Comparison of ENCODE assay signal across 25 mouse cellular contexts in genomic region chr2:172381341-172381740, GRCm38 (mm10). TPM values are rescaled to one million over a fixed set of nuclear protein-coding genes. Genes with fewer than 3 reads are reported as not detected.
DNase-seq lines count a peak whose midpoint lies in the region; ATAC-seq and TF ChIP-seq lines count a peak whose summit lies in the region.
"Had no signal": no experiment of that assay in that cellular context is flagged by ENCODE, and none has a peak within 500 bp of the region (broad histone marks: within the 10 kb centered on the region; RNA-seq: fewer than 3 reads in every experiment).

No protein-coding gene starts in this region.

- 84% methylated on average over 11 of the region's 11 CpGs for WGBS in liver, postnatal 0 days (ENCODE audit: insufficient replicate concordance)
- WGBS in liver, embryonic 11.5 days = 95% methylated on average over 11 of the region's 11 CpGs
- 80% methylated on average over 11 of the region's 11 CpGs for whole genome bisulfite sequencing in bone marrow, adult 2 months

- H3K4me3 ChIP-seq in liver, postnatal 0 days (ENCODE audit: low read depth, low read length) = no peak overlapping the region
- no peak overlapping the region for H3K4me3 ChIP-seq in liver, embryonic 11.5 days (ENCODE audit: low read depth, low read length)
- no peak overlapping the region for H3K4me3 ChIP-seq in bone marrow, adult 2 months (replicated peaks; ENCODE audit: control insufficient read depth, low read depth, low read length)
- H3K4me3 ChIP-seq: forebrain, embryonic 10.5 days; forebrain, embryonic 13.5 days; gastrocnemius, adult 2 months; heart, embryonic 12.5 days; heart, embryonic 15.5 days had no signal

- no peaks in the 10 kb centered on the region for H3K9me3 ChIP-seq in liver, postnatal 0 days (ENCODE audit: low read length)
- H3K9me3 ChIP-seq in liver, embryonic 11.5 days (ENCODE audit: control insufficient read depth, low read length) = no peaks in the 10 kb centered on the region
- H3K9me3 ChIP-seq: forebrain, embryonic 10.5 days; forebrain, embryonic 13.5 days; heart, embryonic 12.5 days; heart, embryonic 15.5 days had no signal

- no peak for TF ChIP-seq CTCF in liver, postnatal 0 days (IDR thresholded peaks at IDR 0.05; ENCODE audit: low read depth)
- no peak for TF ChIP-seq CTCF in bone marrow, adult 2 months (IDR thresholded peaks at IDR 0.05; ENCODE audit: control insufficient read depth, insufficient read depth, low read length)

- DNase-seq in liver, postnatal 0 days = no peak
- no peak for DNase-seq in liver, embryonic 11.5 days (ENCODE audit: low spot score)
- peak; percentile 58 to 70 for DNase-seq in thymus, postnatal 36 days
- no peak for DNase-seq in testis, postnatal 14 days (ENCODE audit: low spot score)
- DNase-seq in frontal cortex, postnatal 25 days (ENCODE audit: low spot score in 2 of 2) = no peak
- DNase-seq: adrenal gland, adult 2 months; adrenal gland, postnatal 14 days; cerebellum, adult 11-12 months; cerebellum, adult 8-10 months; cerebellum, postnatal 14 days; gastrocnemius, adult 2 months; gastrocnemius, postnatal 14 days; heart, adult 11 months; heart, postnatal 14 days; heart, postnatal 4 days had no signal

- H3K4me2 ChIP-seq in liver, postnatal 0 days (ENCODE audit: low read depth, low read length) = no peak overlapping the region
- no peak overlapping the region for H3K4me2 ChIP-seq in liver, embryonic 11.5 days
- H3K4me2 ChIP-seq: forebrain, embryonic 13.5 days; heart, embryonic 12.5 days; heart, embryonic 15.5 days; hindbrain, embryonic 14.5 days had no signal

- peaks cover 51% of the 10 kb centered on the region for H3K36me3 ChIP-seq in liver, postnatal 0 days (replicated peaks; ENCODE audit: insufficient read depth, low read length)
- H3K36me3 ChIP-seq in liver, embryonic 11.5 days (ENCODE audit: control insufficient read depth, insufficient read depth, low read length) = peaks cover 48% of the 10 kb centered on the region

- no peak for TF ChIP-seq POLR2A in bone marrow, adult 2 months (IDR thresholded peaks at IDR 0.05; ENCODE audit: borderline replicate concordance, control insufficient read depth, low read depth, low read length)

- no peaks in the 10 kb centered on the region for H3K27me3 ChIP-seq in liver, postnatal 0 days (ENCODE audit: insufficient read depth, low read length)
- no peaks in the 10 kb centered on the region for H3K27me3 ChIP-seq in liver, embryonic 11.5 days (replicated peaks; ENCODE audit: control insufficient read depth, insufficient read depth, low read length)
- H3K27me3 ChIP-seq: CH12.LX; forebrain, embryonic 13.5 days; heart, embryonic 12.5 days; heart, embryonic 15.5 days had no signal

- H3K9ac ChIP-seq in liver, postnatal 0 days (replicated peaks) = no peak overlapping the region
- H3K9ac ChIP-seq in liver, embryonic 11.5 days (ENCODE audit: low read depth, low read length) = no peak overlapping the region
- H3K9ac ChIP-seq: forebrain, embryonic 13.5 days; heart, embryonic 12.5 days; heart, embryonic 15.5 days; hindbrain, embryonic 14.5 days had no signal

- no peak for TF ChIP-seq EP300 in liver, postnatal 0 days (IDR thresholded peaks at IDR 0.05; ENCODE audit: low read depth)

- 0 out of 2 replicates have a peak overlapping the region, but pooled peaks have one; percentile 44 for H3K27ac ChIP-seq in liver, postnatal 0 days (ENCODE audit: low read depth)
- no peak overlapping the region for H3K27ac ChIP-seq in liver, embryonic 11.5 days (ENCODE audit: low read depth, low read length)
- peak overlapping the region; percentile 3 for H3K27ac ChIP-seq in bone marrow, adult 2 months (ENCODE audit: control insufficient read depth, insufficient read depth, low read depth, low read length, poor library complexity)
- H3K27ac ChIP-seq: forebrain, embryonic 10.5 days; forebrain, embryonic 13.5 days; gastrocnemius, adult 2 months; heart, embryonic 15.5 days; hindbrain, embryonic 14.5 days; hindbrain, postnatal 0 days had no signal

- no peak for ATAC-seq in liver, postnatal 0 days
- no peak; the same call in 1 of the 2 replicates for ATAC-seq in liver, embryonic 11.5 days (replicated peaks; ENCODE audit: low FRiP score)
- ATAC-seq: forebrain, embryonic 13.5 days; forebrain, embryonic 16.5 days; hindbrain, postnatal 0 days; inflammation-experienced regulatory T-cells, adult 6 months had no signal

- no peaks in the 10 kb centered on the region for H3K4me1 ChIP-seq in liver, postnatal 0 days (ENCODE audit: insufficient read depth)
- H3K4me1 ChIP-seq in liver, embryonic 11.5 days (replicated peaks; ENCODE audit: control insufficient read depth, insufficient read depth, low read length) = no peaks in the 10 kb centered on the region
- peaks cover 10% of the 10 kb centered on the region for H3K4me1 ChIP-seq in bone marrow, adult 2 months (ENCODE audit: control insufficient read depth, insufficient read depth, low read length)
- H3K4me1 ChIP-seq: forebrain, embryonic 10.5 days; forebrain, embryonic 13.5 days; heart, embryonic 15.5 days had no signal

RNA-seq across cellular contexts. Expression of gene Cstf1, which starts 10.9 kb away (rescaled TPM):
- polyA plus RNA-seq in liver, postnatal 0 days (2015; fragmentation: Nextera tagmentation; extraction: Ambion mirVana) = 16.2 and 17.1 TPM in 2 replicates
- 50.5 and 57.8 TPM in 2 replicates for polyA plus RNA-seq in liver, embryonic 11.5 days (2014; fragmentation: Nextera tagmentation; extraction: Ambion mirVana)
- polyA plus RNA-seq in bone marrow, adult 2 months (2011; ENCODE audit: insufficient read depth, insufficient read length, low replicate concordance, missing spikeins) = 8.9 and 15.8 TPM in 2 replicates

RNA-seq across cellular contexts. Expression of gene Aurka, which starts 11.0 kb away (rescaled TPM):
- polyA plus RNA-seq in liver, postnatal 0 days (2015; fragmentation: Nextera tagmentation; extraction: Ambion mirVana) = 41.4 and 45.4 TPM in 2 replicates
- 190 and 215 TPM in 2 replicates for polyA plus RNA-seq in liver, embryonic 11.5 days (2014; fragmentation: Nextera tagmentation; extraction: Ambion mirVana)
- polyA plus RNA-seq in bone marrow, adult 2 months (2011; ENCODE audit: insufficient read depth, insufficient read length, low replicate concordance, missing spikeins) = 54.7 and 60.7 TPM in 2 replicates

RNA-seq across cellular contexts. Expression of gene Cass4, which starts 12.3 kb away (rescaled TPM):
- polyA plus RNA-seq in liver, postnatal 0 days (2015; fragmentation: Nextera tagmentation; extraction: Ambion mirVana) = 0.59 and 0.72 TPM in 2 replicates
- 1.1 and 1.5 TPM in 2 replicates for polyA plus RNA-seq in liver, embryonic 11.5 days (2014; fragmentation: Nextera tagmentation; extraction: Ambion mirVana)
- polyA plus RNA-seq in bone marrow, adult 2 months (2011; ENCODE audit: insufficient read depth, insufficient read length, low replicate concordance, missing spikeins) = 2.4 and 6.6 TPM in 2 replicates
- polyA plus RNA-seq: forebrain, embryonic 13.5 days had no signal

RNA-seq across cellular contexts. Expression of gene Fam210b, which starts 36.0 kb away (rescaled TPM):
- polyA plus RNA-seq in liver, postnatal 0 days (2015; fragmentation: Nextera tagmentation; extraction: Ambion mirVana) = 67.0 and 81.2 TPM in 2 replicates
- 56.2 and 63.7 TPM in 2 replicates for polyA plus RNA-seq in liver, embryonic 11.5 days (2014; fragmentation: Nextera tagmentation; extraction: Ambion mirVana)
- 31.2 and 39.6 TPM in 2 replicates for polyA plus RNA-seq in bone marrow, adult 2 months (2011; ENCODE audit: insufficient read depth, insufficient read length, low replicate concordance, missing spikeins)

RNA-seq across cellular contexts. Expression of gene Rtf2, which starts 59.0 kb away (rescaled TPM):
- polyA plus RNA-seq in liver, postnatal 0 days (2015; fragmentation: Nextera tagmentation; extraction: Ambion mirVana) = 62.4 and 68.5 TPM in 2 replicates
- 73.1 and 78.7 TPM in 2 replicates for polyA plus RNA-seq in liver, embryonic 11.5 days (2014; fragmentation: Nextera tagmentation; extraction: Ambion mirVana)
- 38.4 and 53.6 TPM in 2 replicates for polyA plus RNA-seq in bone marrow, adult 2 months (2011; ENCODE audit: insufficient read depth, insufficient read length, low replicate concordance, missing spikeins)

Comparison
In these comparisons a context has a peak if more than half of its experiments do, and no peak if none do; other contexts are left out.
1. DNase-seq: peak in thymus, postnatal 36 days (2 of 2); none in liver, postnatal 0 days (single experiment), liver, embryonic 11.5 days (single experiment), testis, postnatal 14 days (single experiment) and frontal cortex, postnatal 25 days (0 of 2).